Mouse (Mus musculus) neural tube, embryonic 11.5 days (tissue): Measurements from ENCODE around the gene Frrs1. TPM values are rescaled to one million over a fixed set of nuclear protein-coding genes. Genes with fewer than 3 reads are reported as not detected.

Source experiments
- polyA plus RNA-seq: library from polyadenylated mRNA; unstranded; fragments of >200 nt; fragmentation: Nextera tagmentation; extraction: Ambion mirVana; gene quantifications from 2 replicates; pipeline ENCODE4 v1.2.1, GENCODE M21; 2014

The Frrs1 gene
- polyA plus RNA-seq, 1 experiment from 2014 or later = 6.6 TPM

Other genes starting within 250 kb of the Frrs1 start
- 18.8 and 23.4 TPM in 2 replicates for gene Trmt13, start 244.9 kb upstream of the Frrs1 start, polyA plus RNA-seq
- 79.9 and 81.1 TPM in 2 replicates for gene Mfsd14a, start 196.8 kb upstream of the Frrs1 start, polyA plus RNA-seq
- not detected in 2 replicates for gene Gm43191, start 178.2 kb upstream of the Frrs1 start, polyA plus RNA-seq
- 8.8 and 8.9 TPM in 2 replicates for gene Slc35a3, start 146.6 kb upstream of the Frrs1 start, polyA plus RNA-seq
- gene Agl, start 51.3 kb upstream of the Frrs1 start, polyA plus RNA-seq = 17.0 and 18.2 TPM in 2 replicates
- not detected in 2 replicates for gene 4930455H04Rik, start 108.8 kb downstream of the Frrs1 start, polyA plus RNA-seq
- 8.3 and 9.6 TPM in 2 replicates for gene Palmd, start 109.5 kb downstream of the Frrs1 start, polyA plus RNA-seq